Mouse (Mus musculus) mouse trophoblast stem cell (cell line): ENCODE results near the gene Lsm12.
"Not testable (repeated sequence)": the region's sequence is repeated elsewhere in the genome, so short reads cannot be mapped to it uniquely, and the experiment has no call there.

Experiments used
- in situ Hi-C, 2 experiments: fragments of 300-500 bp; cut with MseI, MboI; formaldehyde crosslinking; loops; 2 replicates in 1 of 2; 3 replicates in 1 of 2; pipeline ENCODE4 v1.15.1; 2025

Lsm12 gene

DNA sequence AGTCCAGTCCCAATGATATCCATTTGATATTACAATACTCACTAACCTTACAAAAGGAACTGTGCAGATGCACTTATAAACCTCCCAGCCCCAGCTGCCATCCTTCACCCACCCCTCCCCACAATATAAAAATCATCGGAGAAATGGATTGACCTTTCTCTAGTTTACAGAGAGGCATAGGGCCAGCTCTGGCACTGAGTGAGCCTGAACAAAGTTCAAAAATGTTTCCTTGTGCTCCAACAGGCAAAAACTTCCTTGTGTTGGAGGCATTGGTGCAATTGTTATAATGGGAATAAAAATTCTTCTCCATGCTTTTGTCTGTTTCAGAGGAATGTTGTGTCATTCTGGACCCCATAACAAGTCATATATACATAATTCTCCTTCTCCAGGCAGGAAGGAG lies 1.1 kb upstream of the Lsm12 start:
- in situ Hi-C loops = no loop called here

DNA sequence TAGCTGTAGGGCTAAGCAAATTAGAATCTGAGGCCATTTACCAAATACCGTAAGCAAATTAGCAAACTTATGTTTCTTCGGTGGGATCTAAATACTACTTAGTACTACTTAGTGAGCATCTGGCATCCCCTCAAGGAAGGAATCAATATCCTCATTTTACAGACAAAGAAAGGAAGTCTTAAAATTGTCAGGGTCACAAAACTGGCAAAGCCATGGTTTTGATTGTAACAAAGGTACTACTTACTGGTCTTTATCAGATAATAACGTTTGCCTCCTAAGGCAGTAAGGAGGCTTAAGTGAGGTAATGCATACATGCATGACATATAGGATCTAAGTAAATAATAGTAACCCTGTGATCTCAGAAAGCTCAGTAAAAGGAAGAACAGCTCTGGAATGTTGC lies 581 bp upstream of the Lsm12 start:
- in situ Hi-C loops = no loop called here

DNA sequence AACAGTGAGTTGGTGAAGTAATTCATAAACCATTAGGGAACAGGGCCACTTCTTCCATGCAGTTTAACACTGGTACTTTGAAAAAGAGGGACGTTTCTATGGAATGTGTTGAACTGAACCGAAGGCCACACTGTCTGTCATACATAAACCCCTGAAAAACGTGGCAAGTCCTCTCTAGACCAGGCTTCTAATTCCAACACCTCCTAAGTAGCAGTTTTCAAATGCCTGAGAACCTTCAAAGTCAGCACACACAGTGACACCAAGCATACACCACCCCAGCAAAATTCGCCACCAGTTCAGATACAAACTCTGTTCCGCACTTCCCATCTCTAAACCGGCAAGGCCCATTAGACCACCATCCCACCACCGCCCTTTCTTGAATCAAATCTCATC lies 847 bp downstream of the Lsm12 start:
- in situ Hi-C loops = no loop called here

DNA sequence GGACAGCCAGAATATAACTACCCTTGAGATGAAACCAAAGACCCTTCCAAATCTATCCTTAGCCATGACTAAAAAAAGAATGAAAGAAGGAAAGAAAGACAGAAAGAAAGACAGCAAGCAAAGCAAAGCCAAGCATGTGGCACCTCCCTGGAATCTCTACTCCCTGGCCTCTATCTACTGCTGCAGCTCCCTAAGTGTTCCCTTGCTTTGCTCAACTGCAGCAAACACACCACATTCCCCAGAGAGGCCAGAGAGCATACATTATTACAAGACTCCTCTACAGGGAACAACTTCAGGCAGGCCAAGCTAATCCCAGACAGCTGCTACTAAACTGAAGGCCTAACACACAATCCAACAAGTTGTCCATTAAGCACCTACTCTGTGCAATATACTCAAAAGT lies 5.3 kb downstream of the Lsm12 start:
- in situ Hi-C loops = no loop called here

DNA sequence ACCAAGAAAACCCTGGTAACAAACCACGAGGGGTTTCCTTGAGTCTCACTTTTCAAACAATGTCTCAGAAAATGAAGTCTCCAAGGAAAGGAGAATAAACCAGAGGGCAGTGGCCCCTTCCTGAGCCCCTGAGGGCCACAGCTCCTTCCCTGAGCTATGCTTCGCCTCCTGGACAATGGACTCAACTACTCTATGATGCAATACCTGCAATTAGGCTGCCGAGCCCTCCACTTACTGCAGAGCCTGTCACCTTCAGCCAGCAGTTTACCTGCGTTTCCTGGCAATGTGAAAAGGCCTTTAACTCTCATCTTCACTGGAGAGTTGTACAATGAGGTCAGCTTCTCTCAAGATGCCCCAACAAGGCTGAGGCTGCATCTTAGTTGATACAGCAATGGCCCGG lies 16.4 kb downstream of the Lsm12 start:
- in situ Hi-C loops = no loop called here

DNA sequence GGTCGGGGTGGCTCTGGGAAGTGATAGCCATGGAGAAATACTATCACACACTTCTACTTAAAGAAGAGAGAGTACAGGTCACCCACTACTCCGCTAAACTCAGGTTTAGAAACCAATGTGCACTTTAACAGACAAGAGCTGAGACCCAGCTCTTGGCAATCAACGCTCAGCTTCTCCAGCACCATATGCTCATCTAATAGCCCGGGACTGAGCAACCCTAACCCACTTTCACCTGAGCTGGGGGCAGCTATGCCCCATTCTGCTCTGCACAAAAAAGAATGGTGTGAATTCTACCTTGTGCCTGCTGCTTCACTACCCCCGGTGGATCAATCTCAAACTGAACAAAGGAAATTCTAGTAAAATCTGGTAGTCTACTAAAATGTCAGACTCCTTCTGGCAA lies 17.6 kb downstream of the Lsm12 start:
- in situ Hi-C loops = no loop called here

DNA sequence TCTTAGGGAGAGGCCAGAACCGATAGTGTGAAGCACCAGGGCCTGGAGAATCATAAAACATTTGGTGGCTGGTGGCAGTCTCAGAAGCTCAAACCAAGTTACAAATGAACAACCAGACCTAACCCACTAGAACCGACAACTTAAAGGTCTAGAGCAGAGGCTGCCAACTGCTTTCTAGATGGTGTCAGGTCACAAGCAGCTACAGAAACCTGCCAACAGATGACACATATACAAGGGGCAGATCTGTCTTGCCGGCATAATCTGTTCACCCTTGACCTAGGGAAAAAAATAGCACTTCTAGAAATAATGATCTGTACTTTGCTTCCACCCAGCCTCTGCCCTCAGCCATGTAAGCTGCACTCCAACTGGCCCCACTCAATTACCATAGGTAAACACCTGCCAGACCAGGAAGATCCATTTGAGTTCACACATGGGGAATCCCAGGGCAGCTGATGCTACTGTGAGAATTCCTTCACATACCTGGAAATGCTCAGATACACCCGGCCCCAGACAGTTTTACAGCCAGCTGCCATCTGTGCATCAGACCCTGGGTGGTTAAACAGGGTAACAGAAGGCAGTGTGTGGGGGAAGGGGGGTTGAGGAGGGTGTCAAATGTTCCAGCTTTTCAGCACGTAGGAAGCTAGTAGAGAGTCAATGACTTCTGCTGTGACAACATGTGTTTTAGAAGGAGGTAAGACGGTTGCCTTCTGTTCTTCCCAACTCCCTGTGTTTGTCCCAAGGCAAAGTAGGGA lies 18.9 kb downstream of the Lsm12 start:
- in situ Hi-C loops = no loop called here

DNA sequence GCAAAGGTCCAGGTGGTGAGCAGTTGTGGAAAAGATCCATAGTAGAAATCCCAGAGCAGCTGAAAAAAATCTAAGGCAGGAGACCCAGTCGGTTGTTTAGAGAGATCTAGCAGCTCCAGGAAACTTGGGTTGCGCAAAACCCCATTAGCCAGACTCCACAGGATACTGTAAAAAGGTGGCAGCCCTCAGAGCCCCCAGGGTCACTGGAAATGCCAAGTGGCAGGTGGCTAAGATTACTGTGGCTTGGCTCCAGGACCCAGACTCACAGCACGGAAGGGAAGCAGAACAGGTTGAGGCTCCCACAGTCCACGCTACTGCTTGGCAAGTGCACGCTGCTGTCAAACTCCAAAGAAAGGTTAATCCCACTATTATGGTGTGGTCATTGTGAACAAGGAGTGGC lies 25.3 kb downstream of the Lsm12 start:
- in situ Hi-C loops = no loop called here

DNA sequence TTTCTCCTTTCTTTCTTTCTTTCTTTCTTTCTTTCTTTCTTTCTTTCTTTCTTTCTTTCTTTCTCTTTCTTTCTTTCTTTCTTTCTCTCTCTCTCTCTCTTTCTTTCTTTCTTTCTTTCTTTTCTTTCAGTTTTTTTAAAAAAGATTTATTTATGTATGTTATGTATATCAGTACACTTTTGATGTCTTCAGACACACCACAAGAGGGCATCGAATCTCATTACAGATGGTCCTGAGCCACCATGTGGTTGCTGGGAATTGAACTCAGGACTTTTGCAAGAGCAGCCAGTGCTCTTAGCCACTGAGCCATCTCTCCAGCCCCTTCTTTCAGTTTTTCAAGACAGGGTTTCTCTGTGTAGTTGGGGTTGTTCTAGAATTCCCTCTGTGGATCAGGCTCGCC lies 27.1 kb downstream of the Lsm12 start:
- in situ Hi-C loops = not testable (repeated sequence)

DNA sequence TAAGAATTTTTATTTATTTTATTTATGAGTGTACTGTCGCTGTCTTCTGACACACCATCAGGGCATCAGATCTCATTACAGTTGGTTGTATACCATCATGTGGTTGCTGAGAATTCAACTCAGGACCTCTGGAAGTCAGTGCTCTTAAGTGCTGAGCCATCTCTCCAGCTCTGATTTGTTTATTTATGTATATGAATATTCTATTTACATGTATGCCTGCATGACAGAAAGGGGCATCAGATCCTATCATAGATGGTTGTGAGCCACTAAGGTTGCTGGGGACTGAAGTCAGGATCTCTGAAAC lies 28.4 kb downstream of the Lsm12 start:
- in situ Hi-C loops = no loop called here

DNA sequence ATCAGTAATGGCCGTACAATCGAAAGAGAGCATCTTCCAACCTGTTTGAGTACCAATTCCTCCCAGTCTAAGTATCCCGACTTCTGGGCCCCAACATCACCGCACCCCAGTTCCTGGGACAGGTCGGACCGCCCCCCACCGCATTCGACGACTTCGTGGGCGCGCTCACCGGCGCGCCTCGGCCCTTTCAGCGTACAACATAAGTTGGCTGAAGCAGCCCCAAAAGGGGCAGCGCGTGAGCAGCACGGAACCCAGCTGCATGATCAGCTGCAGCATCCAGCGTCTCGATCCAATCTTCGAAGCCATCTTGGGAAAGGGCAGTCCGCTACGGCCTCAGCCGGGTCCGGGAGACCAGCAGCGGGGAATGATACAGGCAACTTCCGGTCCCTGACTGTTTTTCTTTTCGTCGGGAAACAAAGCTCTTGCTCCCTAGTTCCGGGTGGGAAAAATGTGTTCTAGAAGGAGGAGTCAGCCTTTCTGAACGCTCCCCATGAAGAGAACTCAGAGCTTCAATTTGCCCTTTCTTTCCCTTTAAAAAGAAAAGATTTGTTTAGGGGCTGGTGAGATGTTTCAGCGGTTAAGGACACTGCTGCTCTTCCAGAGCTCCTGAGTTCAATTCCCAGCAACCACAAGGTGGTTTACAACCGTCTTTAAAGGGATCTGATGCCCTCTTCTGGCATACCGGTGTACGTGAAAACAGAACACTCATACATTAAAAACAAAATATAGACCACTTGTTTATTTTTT lies 28.9 kb downstream of the Lsm12 start, which contains the start of gene Tmem101:
Gene Tmem101 (minus strand): TSS at position 366 of the 747 bp plus-strand sequence.
- in situ Hi-C loops = no loop called here

DNA sequence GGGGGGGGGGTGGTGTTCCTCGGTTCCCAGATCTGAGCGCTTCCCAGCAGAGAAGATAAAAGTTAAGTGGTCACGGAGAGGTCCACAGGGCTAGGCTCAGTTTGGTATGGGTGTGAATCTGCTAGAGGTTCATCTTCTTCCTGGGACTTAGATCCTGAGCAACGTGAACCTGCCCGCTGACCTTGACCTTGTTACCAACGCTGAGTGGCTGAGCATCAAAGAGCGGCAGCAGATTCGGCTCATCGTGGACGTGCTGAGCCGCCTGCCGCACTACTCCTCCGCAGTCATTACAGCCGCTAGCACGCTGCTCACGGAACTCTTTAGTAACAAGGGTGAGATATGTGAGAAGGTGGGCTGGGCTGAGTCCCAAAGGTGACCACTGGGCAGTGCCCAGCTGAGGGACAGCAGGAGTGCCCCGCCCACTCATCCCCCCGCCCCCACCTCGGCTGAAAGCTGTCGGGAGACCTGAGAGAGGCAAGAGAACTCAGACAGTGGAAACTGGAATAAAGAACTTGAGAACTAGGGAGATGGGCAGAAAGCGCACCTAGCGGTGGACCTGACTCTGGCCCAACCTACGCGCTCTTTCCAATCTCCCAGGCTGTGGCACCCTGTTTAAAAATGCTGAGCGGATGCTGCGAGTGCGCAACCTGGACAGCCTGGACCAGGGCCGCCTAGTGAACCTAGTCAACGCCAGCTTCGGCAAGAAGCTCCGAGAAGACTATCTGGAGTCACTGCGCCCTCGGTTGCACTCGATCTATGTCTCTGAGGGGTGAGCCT lies 37.7 kb downstream of the Lsm12 start:
- in situ Hi-C loops = no loop called here

DNA sequence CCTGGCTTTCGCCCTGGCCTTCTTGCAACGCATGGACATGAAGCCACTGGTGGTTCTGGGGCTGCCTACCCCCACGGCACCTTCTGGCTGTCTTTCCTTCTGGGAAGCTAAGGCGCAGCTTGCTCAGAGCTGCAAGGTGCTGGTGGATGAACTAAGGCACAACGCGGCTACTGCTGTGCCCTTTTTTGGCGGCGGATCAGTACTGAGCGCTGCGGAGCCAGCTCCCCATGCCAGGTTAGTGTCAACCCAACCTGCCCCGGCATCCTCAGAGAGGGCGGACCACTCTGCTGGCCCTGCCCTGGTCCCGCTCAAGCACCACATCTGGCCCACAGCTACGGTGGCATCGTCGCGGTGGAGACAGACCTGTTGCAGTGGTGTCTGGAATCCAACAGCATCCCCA lies 38.6 kb downstream of the Lsm12 start:
- in situ Hi-C loops = no loop called here

DNA sequence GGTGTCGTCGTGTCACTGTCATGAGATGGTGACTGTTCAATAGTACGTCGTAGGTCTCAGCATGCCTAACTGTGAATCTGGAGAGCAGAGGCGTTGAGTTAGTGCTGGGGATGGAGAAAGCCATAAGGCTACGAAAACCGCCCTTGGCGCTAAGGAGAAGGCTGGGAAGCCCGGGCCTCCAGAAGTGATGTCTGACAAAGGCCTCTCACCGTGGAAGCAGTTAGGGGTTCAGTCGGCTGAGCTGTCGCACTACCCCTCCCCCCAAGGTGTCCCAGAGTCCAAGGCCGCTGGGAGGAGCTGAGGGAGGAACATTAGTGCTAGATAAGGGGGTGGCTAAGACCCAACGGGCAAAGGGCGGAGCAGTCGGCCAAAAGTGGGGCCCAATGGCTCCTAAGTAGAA lies 39.1 kb downstream of the Lsm12 start:
- in situ Hi-C loops = no loop called here

DNA sequence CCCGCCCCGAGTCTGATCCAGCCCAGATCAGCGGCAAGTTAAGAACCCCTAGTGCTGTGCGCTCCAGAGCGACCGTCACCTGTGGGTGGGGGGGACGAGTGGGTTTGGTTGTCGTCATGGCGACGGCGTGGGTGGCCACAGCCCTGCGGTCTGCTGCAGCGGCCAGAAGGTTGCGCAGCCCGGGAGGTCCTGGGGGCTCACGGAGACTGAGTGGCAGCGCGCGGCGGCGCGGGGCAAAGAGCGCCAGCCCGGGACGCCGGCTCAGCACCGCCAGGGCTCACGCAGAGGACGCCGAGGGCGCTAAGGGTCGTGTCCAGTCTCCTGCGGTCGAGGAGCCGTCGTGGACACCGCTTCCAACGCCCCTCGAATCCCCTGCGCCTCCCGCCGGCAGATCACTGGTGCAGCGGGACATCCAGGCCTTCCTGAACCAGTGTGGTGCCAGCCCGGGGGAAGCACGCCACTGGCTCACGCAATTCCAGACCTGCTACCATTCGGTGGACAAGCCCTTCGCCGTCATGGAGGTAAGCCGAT lies 39.6 kb downstream of the Lsm12 start, which contains the start of gene Nags:
Gene Nags (plus strand): TSS at position 43 of the 531 bp plus-strand sequence.
- in situ Hi-C loops = no loop called here

DNA sequence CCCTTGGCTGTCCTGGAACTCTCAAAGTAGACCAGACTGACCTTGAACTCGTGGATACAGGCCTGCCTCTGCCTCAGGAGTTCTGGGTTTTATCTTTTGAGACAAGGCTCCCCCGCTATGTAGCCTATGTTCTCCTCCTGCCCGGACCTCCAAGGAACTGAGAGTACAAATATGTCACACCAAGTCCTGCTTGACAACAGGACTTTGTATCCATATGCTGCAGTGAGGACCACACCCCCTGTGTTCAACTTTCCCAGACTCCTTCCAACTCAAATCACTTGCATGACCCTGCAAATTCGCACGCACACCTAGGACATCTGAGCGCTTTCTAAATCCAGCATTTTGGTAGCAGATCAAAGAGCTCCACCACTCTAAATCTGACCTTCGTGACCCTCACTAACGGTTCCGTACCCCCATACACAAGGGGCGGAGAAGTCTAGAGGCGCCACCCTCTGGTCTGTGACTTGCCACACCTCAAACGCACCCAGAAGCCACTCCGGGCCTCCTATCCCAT lies 40.1 kb downstream of the Lsm12 start:
- in situ Hi-C loops = no loop called here

DNA sequence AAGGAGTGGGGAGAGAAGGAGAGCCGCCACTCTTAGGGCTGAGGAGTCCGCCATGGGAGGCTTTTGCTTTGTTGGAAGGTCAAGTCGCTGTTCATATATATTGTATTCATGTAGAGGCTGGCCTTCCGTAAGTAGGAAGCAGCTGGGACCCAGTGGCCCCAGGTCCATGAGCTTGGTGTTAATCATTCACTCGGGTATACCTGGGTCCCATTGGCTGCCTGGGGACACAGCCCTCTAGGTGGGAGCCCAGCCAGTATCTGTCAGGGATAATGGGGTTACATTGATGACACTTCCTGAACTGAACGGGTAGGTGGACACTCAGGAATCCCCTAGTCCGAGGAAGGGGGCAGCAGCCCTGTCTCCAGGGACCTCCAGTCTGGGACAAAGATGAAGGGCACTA lies 42.7 kb downstream of the Lsm12 start:
- in situ Hi-C loops = no loop called here

DNA sequence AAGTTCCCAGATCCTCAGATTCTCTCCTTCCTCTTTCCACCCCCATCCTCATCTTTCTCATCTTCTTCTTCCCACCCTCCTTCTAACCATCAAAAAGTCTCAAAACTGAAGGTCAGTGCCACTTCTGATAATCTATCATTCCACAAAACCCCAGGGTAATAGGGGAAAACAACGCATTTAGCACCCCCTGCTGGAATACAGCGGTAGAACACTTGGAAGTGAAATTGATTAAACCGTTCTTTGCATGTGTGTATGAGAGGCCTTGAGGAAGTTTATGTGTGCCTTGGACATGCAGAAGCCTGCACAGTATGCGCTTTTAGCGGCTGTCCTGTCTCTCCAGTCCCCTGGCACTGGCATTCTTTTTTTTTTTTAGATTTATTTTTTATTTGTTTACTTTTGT lies 44.6 kb downstream of the Lsm12 start:
- in situ Hi-C loops = no loop called here

DNA sequence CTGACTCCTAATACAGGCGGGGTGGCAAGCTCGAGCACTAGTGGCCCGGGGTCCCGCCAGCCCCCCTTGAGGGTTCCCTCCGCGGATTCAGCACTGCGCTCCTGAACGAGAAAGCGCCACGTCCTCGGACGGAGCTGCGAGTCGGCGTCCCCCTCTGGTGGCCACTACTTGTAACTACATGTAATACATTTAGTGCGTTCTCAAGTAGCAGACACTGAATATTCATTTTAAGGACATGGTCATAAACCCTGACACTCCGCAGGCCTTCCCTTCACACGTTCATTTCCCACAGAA lies 46.7 kb downstream of the Lsm12 start:
- in situ Hi-C loops = loop anchor here (5.0 to 10.0 kb wide), 3 partner anchors 36 to 76 kb away; partner anchors contain the start of gene Ppy (in 2 of the 2)

DNA sequence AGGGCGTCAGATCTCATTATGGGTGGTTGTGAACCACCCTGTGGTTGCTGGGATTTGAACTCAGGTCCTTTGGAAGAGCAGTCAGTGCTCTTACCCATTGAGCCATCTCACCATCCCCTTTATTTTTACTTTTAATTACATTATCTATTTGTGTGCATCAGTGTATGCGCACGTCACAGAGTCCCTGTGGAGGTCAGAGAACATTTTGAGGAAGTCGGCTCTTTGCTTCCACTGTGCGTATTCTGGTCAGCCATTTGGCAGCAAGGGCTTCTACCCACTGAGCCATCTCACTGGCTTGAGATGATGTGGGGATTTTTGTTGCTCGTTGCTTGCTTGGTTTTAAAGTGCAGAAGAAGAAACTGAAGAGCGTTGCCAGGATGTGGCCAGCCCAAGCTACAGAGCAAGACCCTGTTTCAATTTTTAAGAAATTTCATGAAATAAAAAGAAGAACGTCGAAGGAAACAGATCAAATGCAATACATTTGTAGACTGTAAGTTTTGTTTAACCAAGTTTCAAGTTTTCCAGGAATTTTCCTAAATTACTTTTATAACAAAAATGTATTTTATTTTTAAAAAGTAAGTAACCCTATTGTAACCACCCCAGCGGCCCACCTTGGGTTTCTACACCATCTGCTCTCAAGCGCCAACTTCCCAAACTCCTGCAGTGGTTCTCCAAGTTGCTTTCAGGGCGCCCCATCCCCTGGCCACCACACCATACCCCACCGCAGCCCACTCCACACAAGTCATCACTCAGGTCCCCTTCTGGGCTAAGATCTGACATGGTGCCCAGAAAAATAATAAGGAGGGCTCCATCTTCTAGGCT lies 47.3 kb downstream of the Lsm12 start:
- in situ Hi-C loops = loop anchor here (5.0 to 10.0 kb wide), 3 partner anchors 36 to 76 kb away; partner anchors contain the start of gene Ppy (in 2 of the 2)

DNA sequence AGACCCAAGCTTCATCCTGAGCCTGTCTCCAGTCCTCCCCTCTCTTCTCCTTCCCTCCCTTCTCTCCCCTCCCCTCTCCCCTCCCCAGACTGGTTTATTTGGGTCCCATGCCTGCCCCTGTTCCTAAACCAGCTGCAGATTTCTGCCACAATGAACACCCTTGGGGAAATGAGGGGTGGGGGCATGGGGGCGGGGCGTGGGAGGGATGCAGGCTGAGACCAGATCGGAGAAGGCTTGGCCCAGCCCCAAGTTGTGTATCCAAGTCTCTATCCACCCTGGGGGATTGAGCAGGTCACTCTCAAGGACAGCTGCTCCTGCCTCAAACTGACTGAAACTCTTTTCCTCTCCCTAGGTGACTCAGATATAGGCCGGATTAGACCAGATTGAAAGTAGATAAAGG lies 50.6 kb downstream of the Lsm12 start:
- in situ Hi-C loops = loop anchor here in 1 of 2 experiments (10.0 kb wide), 1 partner anchor 70 kb away; no protein-coding TSS in a partner anchor
